Mouse (Mus musculus) adrenal gland, postnatal 36 days (tissue): Measurements from ENCODE around the gene Dynlt1a. TPM values are rescaled to one million over a fixed set of nuclear protein-coding genes. Genes with fewer than 3 reads are reported as not detected.
"Not testable (repeated sequence)": the region's sequence is repeated elsewhere in the genome, so short reads cannot be mapped to it uniquely, and the experiment has no call there.

Experiments
- DNase-seq, 2 experiments: peaks; one replicate each; pipeline ENCODE4 v3.0.0; 2021; ENCODE audit warnings: mixed read lengths in 1 of 2
- total RNA-seq, 2 experiments: library from RNA; stranded (reverse); gene quantifications; 2 replicates each; pipeline ENCODE4 v1.2.3; 2021

Dynlt1a gene
- total RNA-seq, 2 experiments from 2014 or later, result 2.7 to 3.5 TPM

DNA sequence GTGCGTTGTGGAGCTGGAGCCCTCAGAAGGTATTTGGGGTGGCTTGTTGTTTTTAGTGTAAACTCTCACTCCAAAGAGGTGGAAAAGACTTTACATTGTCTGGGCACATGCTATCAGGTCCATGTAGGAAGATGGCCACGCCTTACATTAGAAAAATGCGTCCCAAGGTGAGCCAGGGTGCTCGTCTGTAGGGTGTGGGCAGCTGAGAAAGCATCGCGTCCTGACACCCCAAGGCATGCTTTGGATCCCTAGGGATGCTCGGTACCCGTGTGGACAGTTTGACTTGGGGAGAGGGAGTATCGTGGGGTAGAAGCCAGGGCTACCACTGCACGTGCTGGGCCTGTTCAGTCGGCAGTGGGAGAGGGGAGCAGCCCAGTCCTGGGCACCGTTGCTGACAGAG, 28.3 kb downstream of the Dynlt1a start:
- not testable (repeated sequence) for DNase-seq

DNA sequence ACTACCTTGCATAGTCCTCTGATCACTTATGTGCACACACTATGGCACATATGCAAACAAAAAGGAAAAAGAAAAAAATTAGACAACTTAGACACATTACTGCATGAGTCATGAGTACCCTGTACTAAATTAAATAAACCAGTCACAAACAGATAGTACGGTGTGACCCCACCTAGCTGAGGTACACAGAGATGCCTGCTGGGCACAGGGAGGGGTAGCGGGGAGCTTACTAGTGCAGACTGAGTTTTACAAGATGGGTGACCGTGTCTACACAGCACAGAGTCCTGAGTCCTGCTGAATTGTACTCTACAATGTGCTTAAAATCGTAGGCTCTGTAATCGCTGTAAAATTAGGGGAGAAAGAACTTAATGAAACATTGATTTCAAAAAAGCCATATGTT, 31.1 kb downstream of the Dynlt1a start:
- DNase-seq, result not testable (repeated sequence)

GRCm38 (mm10) chr17:6283137-6283536, 34.2 kb downstream of the Dynlt1a start:
- not testable (repeated sequence) for DNase-seq

- not testable (repeated sequence) for DNase-seq
Measured at GRCm38 (mm10) chr17:6280513-6280912, 36.8 kb downstream of the Dynlt1a start.

DNA sequence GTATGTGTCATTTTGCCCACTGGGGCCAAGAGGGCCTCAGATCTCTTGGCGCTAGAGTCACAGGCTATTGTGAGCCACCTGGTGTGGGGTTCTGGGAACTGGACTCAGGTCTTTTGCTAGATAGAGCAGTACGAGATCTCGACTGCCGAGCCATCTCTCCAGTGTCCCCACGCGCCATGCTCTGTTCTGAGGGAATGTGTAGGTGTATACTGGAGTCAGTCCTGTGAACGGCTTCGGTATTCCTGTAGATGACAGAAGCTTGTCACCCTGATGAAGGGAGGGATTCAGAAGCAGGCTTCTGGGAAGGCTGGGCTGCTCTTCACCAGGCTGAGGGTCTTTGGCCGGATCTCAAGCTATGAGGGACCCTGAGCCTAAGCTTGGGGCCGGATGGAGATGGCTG, 37.5 kb downstream of the Dynlt1a start:
- DNase-seq, result not testable (repeated sequence)

DNA sequence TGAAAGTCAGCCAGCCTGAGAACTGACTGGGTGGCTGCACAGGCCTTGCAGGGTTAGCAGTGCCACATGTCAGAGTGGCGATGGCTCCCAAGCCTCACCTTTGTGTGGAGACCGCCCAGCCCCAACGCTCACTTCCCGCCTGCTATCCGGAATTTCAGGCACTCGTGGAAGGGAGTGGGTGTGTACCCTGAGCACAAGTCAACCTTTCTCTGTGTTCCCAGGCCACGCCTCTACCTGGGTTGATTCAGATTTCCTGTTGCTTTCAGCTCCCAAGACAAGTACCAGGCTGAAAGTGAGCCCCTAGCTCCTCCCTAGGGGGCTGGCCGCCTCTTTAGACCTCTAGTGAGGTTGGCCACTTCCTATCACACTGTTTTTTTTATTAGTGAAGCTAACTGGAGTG, 38.1 kb downstream of the Dynlt1a start:
- not testable (repeated sequence) for DNase-seq

DNA sequence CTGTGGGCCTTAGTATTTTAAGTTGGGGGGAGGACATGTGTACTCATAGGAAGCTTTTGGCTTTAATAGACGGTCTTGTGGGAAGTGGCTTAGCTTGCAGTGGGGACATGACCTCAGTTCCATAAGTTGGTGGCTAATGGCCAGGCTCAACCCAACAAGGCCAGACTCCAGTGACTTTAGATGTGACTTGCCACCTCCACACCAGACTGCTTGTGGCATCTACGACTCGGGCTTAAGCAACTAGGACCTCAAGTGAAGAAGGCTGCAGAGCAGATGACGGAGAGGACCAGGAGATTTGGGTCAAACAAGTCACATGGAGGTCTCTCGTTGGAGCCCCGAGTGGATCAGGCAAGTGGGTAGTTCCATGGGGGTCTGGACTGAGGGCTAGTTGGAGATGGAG, 42.6 kb downstream of the Dynlt1a start:
- not testable (repeated sequence) for DNase-seq

- DNase-seq, result not testable (repeated sequence)
Measured at GRCm38 (mm10) chr17:6271970-6272369, 45.3 kb downstream of the Dynlt1a start.

DNA sequence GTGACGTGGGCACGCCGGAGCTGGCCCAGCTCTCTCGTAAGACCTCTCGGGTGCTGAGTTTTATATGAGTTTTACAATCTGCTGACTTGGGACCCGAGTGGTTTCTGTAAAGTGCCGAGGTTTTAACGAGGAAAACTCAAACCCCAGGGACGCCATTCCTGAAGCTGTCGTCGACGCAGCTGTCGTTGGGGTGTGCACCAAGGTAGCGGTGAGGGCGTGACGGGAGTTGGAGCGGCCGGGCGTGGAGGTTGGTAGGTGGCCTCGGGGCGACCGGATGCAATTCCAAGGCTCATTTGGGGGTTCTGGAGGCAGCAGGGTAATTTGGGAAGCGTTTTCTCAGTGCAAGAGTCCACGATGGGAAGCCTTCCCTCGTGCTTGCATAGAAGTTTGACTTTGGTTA, 46.5 kb downstream of the Dynlt1a start:
- peak; percentile 9 to 21 for DNase-seq

- DNase-seq, result peak; percentile 15 to 25
Measured at GRCm38 (mm10) chr17:6269876-6270831, 47.1 kb downstream of the Dynlt1a start.

- not testable (repeated sequence) for DNase-seq
Measured at GRCm38 (mm10) chr17:6257070-6257456, 60.2 kb downstream of the Dynlt1a start.

- DNase-seq, result not testable (repeated sequence)
Measured at GRCm38 (mm10) chr17:6256400-6257069, 60.8 kb downstream of the Dynlt1a start, which contains the start of gene Tmem181a. Gene Tmem181a (plus strand): TSS chr17:6256860.

Other genes starting within 250 kb of the Dynlt1a start
- gene Serac1, start 237.8 kb downstream of the Dynlt1a start, total RNA-seq, result 1 to 10 TPM; 6.6 to 7.7 TPM
- gene Gtf2h5, start 237.7 kb downstream of the Dynlt1a start, total RNA-seq, result 10 to 100 TPM; 86.7 to 90.8 TPM
- gene Tulp4, start 211.1 kb downstream of the Dynlt1a start, total RNA-seq, result 10 to 100 TPM; 84.4 to 86.5 TPM
- gene Tmem181a, start 60.6 kb downstream of the Dynlt1a start, total RNA-seq, result 10 to 100 TPM; 12.0 to 17.3 TPM
- 100 to 1,000 TPM in 1 of 2 experiments, 10 to 100 TPM in 1; 85.7 to 129 TPM for gene Dynlt1b, start 112.6 kb upstream of the Dynlt1a start, total RNA-seq